Mouse (Mus musculus) Patski (cell line): ENCODE measurements at regions not wholly inside any gene's neighbourhood (a gene's known extent, or its start where the extent isn't known, plus 50 kb on each side); places are given as distances from the start of the nearest gene placed in this dataset.
A peak's percentile ranks its signal among the peaks of the same experiment; 100 is the strongest.

ENCODE experiments used
- ATAC-seq: fragments of 100-300 bp; one replicate; pipeline ENCODE4 v1.8.0; 2021
- CTCF ChIA-PET: fragments of 350-600 bp; sonication (Branson Sonifier 250); formaldehyde crosslinking; loops from one replicate; lab custom pipeline; 2022; ENCODE audit warnings: inconsistent platforms; lab: Charles Lee
- POLR2A ChIA-PET: fragments of 350-600 bp; sonication (Branson Sonifier 250); formaldehyde crosslinking; loops from one replicate; lab custom pipeline; 2022; ENCODE audit warnings: antibody characterized with exemption, inconsistent platforms; lab: Charles Lee
- DNase-seq: peaks from one replicate; pipeline ENCODE4 v3.0.0-alpha.2; 2011; ENCODE audit warnings: low read depth, low spot score
- H3K27me3 ChIP-seq: fragments of 371-371 bp; one replicate; pipeline ENCODE4 v1.5.1; 2021
- CTCF ChIP-seq: fragments of 100-300 bp; IDR thresholded peaks from one replicate; pipeline ENCODE4 v1.5.1; 2021
- in situ Hi-C: fragments of 300-500 bp; cut with MboI; formaldehyde crosslinking; loops from 3 replicates; pipeline ENCODE4 v1.11.1; 2018; ENCODE audit warnings: low pct_unique_long_range_greater_than_20kb, mixed read lengths

DNA sequence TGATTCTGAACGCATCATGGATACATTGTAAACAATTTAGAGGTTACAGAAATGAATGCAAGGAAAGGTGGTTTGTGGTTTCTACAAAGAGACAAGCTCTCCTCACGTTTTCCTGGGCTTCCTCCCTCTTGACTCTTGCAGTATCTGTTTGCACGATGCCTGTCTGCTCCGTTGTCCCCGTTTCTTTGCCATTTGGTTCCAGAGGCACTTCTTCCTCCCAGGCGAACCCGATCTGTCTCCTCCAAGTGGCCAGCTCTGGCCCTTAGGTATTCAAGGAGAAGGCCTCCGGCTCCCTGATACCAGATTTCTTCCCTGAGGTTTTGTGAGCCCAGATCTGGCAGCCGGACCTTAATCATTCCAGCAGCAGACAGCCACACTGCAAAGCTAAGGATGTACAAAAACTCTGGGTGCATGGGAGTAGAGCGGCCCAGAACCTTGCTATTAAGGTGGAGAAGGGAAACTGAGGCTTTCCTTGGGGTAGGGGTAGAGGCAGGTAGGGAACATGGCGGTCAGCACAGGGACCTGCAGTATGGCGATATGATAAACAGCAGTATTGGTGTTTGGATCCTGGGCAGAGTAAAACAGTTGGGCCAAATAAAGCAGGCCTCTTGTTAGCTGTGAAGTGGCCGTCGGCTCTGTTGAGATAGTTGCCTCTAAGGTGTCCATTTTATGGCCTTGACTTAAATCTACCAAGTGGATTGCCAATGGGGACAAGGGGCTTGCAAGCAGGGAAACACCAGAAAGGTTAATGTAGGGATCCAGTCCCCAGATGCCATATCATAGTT lies 76.0 kb upstream of the Wnt7b start:
- in situ Hi-C loops = loop anchor here (5.0 kb wide), 1 partner anchor 46 kb away; no protein-coding TSS in a partner anchor
- CTCF ChIA-PET = interaction anchor here (1.2 to 4.9 kb wide), 6 partner anchors 9 to 51 kb away, joined by 3 to 48 read pairs (median 6); no protein-coding TSS in a partner anchor
- H3K27me3 ChIP-seq = no peaks in the 10 kb centered on the region

DNA sequence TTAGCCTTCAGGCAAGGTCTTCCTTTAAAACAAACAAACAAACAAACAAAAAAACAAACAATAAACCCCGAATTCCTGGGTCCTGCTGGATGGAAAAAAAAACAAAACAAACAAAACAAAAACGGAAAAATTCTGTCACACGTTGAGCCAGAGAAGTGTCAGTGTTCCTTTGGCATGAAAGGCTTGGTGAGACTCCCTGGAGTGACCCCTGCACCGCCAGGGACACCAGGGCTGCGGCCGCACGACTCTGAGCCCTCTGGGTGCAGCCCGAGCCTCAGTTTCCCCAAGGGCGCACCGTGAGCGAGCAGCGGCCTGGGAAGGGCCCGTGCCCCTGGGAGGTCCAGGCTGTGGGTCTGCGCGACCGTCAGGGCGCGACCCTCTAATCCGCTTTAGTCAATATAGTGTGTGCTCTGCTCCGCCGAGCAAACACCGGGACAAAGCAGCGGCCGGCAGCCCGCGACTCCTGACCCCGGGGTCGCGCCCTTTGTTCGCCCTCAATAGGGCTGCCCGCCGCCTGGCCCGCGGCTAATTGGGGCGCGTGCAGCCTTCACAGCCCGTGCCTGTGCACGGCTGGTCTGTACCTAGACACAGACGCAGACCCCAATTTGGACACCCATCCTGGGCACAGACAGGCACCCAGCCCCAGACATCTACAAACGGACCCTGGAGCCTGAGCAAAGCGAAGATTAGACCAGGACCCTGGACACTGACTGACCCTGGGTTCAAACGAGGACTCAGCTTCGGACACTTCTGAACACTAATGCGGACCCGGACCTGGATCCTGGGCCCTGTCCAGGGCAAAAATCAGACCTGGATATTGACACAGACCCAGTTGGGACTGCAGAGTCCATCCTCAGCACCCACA lies 74.0 kb upstream of the Ppara start:
- CTCF ChIA-PET = no interaction called here
- no peak for DNase-seq
- no peaks in the 10 kb centered on the region for H3K27me3 ChIP-seq
- TF ChIP-seq CTCF = no peak
- in situ Hi-C loops = no loop called here
- POLR2A ChIA-PET = interaction anchor here (16.3 kb wide), 1 partner anchor 21 kb away, joined by 300 read pairs; no protein-coding TSS in a partner anchor
- ATAC-seq = no peak

More for the DNA sequence above, 76.0 kb upstream of the Wnt7b start:
- no peak for DNase-seq
- POLR2A ChIA-PET = interaction anchor here (1.0 to 8.3 kb wide), 11 partner anchors 12 to 52 kb away, joined by 3 to 223 read pairs (median 5); no protein-coding TSS in a partner anchor
- TF ChIP-seq CTCF = no peak
- ATAC-seq = no peak

GRCm38 (mm10) chr15:85661393-85661690 lies 73.4 kb upstream of the Ppara start:
- ATAC-seq = no peak
- ChIA-PET POLR2A (interaction anchor here (16.3 kb wide), 1 partner anchor 20 kb away, joined by 300 read pairs; no protein-coding TSS in a partner anchor), CTCF (no interaction called here)
- no peak for TF ChIP-seq CTCF
- no peaks in the 10 kb centered on the region for H3K27me3 ChIP-seq
- in situ Hi-C loops = no loop called here
- no peak for DNase-seq

GRCm38 (mm10) chr15:85661771-85662170 lies 73.0 kb upstream of the Ppara start:
- CTCF ChIA-PET = no interaction called here
- no peaks in the 10 kb centered on the region for H3K27me3 ChIP-seq
- POLR2A ChIA-PET = interaction anchor here (16.3 kb wide), 1 partner anchor 20 kb away, joined by 300 read pairs; no protein-coding TSS in a partner anchor
- DNase-seq (no peak), ATAC-seq (no peak)
- in situ Hi-C loops = no loop called here
- no peak for TF ChIP-seq CTCF

- in situ Hi-C loops = no loop called here
- DNase-seq = no peak
- CTCF ChIA-PET = no interaction called here
- POLR2A ChIA-PET = interaction anchor here (16.3 kb wide), 1 partner anchor 19 kb away, joined by 300 read pairs; no protein-coding TSS in a partner anchor
- TF ChIP-seq CTCF = no peak
- no peaks in the 10 kb centered on the region for H3K27me3 ChIP-seq
- no peak for ATAC-seq
Observed at GRCm38 (mm10) chr15:85662271-85662670, 72.5 kb upstream of the Ppara start.

DNA sequence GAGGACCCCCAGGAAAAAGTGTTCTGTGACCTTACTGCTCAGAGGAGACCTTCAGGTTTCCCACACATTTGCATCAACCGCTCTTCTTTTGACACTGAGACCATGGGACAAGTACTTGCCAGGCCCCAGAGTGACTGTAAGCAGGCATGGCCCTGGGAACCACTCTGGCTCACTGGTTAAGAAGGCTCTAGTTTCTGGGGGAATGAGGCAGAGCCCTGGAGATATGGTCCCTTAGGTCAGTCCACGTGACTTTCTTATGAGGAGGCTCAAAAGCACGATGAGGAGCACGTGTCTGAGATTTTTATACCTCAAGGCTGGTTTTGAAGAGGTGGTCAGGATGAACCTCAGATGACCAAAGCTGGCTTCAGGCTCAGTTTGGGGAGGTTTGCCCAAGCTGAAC lies 72.1 kb upstream of the Ppara start:
- H3K27me3 ChIP-seq = no peaks in the 10 kb centered on the region
- ChIA-PET CTCF (no interaction called here), POLR2A (interaction anchor here (16.3 kb wide), 1 partner anchor 19 kb away, joined by 300 read pairs; no protein-coding TSS in a partner anchor)
- ATAC-seq = no peak
- in situ Hi-C loops = no loop called here
- peak; percentile 10 for DNase-seq
- no peak for TF ChIP-seq CTCF

GRCm38 (mm10) chr15:85663757-85664431 lies 70.9 kb upstream of the Ppara start:
- no peak for TF ChIP-seq CTCF
- H3K27me3 ChIP-seq = no peaks in the 10 kb centered on the region
- ChIA-PET POLR2A (interaction anchor here (0.6 to 16.3 kb wide), 7 partner anchors 9 to 528 kb away, joined by 3 to 300 read pairs (median 4); no protein-coding TSS in a partner anchor), CTCF (interaction anchor here (0.7 to 1.5 kb wide), 2 partner anchors 10 to 14 kb away, joined by 3 to 6 read pairs; no protein-coding TSS in a partner anchor)
- in situ Hi-C loops = no loop called here
- ATAC-seq (no peak), DNase-seq (no peak)

- POLR2A ChIA-PET = interaction anchor here (0.9 to 16.3 kb wide), 6 partner anchors 9 to 52 kb away, joined by 3 to 300 read pairs (median 4); no protein-coding TSS in a partner anchor
- no peak for DNase-seq
- H3K27me3 ChIP-seq = no peaks in the 10 kb centered on the region
- no peak for TF ChIP-seq CTCF
- in situ Hi-C loops = no loop called here
- no peak for ATAC-seq
- CTCF ChIA-PET = interaction anchor here (0.7 to 1.5 kb wide), 2 partner anchors 11 to 14 kb away, joined by 3 to 6 read pairs; no protein-coding TSS in a partner anchor
Observed at GRCm38 (mm10) chr15:85664432-85664828, 70.4 kb upstream of the Ppara start.

GRCm38 (mm10) chr15:85665181-85665821 lies 69.5 kb upstream of the Ppara start:
- in situ Hi-C loops = no loop called here
- TF ChIP-seq CTCF = no peak
- ATAC-seq = no peak
- no peaks in the 10 kb centered on the region for H3K27me3 ChIP-seq
- ChIA-PET POLR2A (interaction anchor here (0.6 to 16.8 kb wide), 7 partner anchors 9 to 53 kb away, joined by 3 to 300 read pairs (median 4); no protein-coding TSS in a partner anchor), CTCF (interaction anchor here (1.3 to 4.4 kb wide), 6 partner anchors 8 to 55 kb away, joined by 4 to 48 read pairs (median 9); no protein-coding TSS in a partner anchor)
- no peak for DNase-seq
